Mouse (Mus musculus): Measurements from ENCODE around the gene Aida. TPM values are rescaled to one million over a fixed set of nuclear protein-coding genes. Genes with fewer than 3 reads are reported as not detected.
"Not testable (repeated sequence)": the region's sequence is repeated elsewhere in the genome, so short reads cannot be mapped to it uniquely, and the experiment has no call there.

Aida gene
- polyA plus RNA-seq, 1 experiment from 2014 or later, result 33.6 TPM

DNA sequence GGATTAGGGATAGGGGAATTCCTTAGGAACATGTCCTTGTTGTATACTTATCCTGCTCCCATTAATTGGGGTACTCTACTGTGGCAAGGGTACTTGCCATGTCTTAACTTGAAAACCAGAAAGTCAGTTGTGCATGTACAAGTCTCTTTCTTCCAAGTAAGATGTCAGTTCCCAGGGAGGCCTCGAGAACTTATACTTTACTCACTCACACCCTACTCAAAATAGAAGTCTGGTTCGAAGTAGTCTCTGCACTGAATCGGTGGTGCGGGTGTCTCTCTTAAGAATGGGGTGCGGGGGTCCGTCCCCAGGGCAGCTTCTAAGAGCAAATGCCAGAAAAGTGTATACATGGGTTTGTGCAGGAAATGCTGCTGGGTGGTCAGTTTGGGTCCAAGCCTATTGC, 2.8 kb downstream of the Aida start:
- DNase-seq (ENCODE audit: low spot score), result peak; percentile 98
- Histone ChIP-seq H3K4me1 (replicated peaks; ENCODE audit: control insufficient read depth, insufficient read depth, low read length) (no peaks in the 10 kb centered on the region), H3K9me3 (ENCODE audit: control insufficient read depth, low read length) (no peaks in the 10 kb centered on the region), H3K4me3 (ENCODE audit: low read depth, low read length) (no peak overlapping the region), H3K4me2 (ENCODE audit: low read depth, low read length, severe bottlenecking) (no peak overlapping the region), H3K27ac (ENCODE audit: low read depth, low read length) (no peak overlapping the region), H3K36me3 (ENCODE audit: control insufficient read depth, insufficient read depth, low read length) (no peaks in the 10 kb centered on the region), H3K27me3 (ENCODE audit: control insufficient read depth, insufficient read depth, low read length) (no peaks in the 10 kb centered on the region), H3K9ac (ENCODE audit: low read length) (no peak overlapping the region)
- 87% methylated on average over 6 of the region's 6 CpGs for WGBS
- no peak for ATAC-seq (replicated peaks; ENCODE audit: low FRiP score)

DNA sequence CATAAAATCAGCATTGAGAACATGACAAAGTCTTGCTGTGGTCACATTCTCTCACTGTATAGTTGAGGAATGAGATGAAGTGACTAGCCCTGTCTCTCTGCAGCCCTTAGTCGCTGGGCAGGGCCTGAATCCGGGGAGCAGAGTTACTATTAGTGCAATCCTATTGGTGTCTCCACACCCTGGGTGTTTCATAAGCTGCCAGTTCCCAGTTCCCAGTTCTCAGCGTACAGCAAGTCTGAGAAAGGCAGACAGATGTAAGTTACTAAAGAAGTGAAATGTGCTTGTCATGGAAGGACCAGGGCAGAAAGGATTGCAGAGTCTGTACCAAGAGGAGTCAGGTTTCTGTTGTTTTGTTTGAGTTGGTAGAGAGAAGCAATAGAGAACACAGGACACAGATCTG, 11.2 kb downstream of the Aida start:
- Histone ChIP-seq H3K36me3 (ENCODE audit: control insufficient read depth, insufficient read depth, low read length) (no peaks in the 10 kb centered on the region), H3K9me3 (ENCODE audit: control insufficient read depth, low read length) (no peaks in the 10 kb centered on the region)

DNA sequence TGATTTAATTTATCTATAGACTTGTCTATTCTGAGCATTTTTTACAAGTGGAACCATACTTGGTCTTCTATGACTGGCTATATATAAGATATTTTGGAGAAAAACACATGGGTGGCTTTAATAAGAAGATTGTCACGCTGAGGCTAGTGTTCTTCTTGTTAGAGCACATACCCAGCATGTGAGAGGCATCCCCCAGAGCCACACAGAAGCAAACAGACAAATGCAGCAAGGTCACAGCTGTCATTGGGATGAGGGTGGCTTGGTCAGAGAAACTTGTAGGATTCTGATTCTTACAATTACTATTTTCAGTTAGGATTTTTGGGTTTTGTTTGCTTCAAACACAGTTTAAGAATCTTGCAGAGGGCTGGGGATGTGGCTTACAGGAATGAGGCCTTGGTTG, 12.1 kb downstream of the Aida start:
- Histone ChIP-seq H3K9me3 (ENCODE audit: control insufficient read depth, low read length) (no peaks in the 10 kb centered on the region), H3K27ac (ENCODE audit: low read depth, low read length) (no peak overlapping the region), H3K4me1 (replicated peaks; ENCODE audit: control insufficient read depth, insufficient read depth, low read length) (no peaks in the 10 kb centered on the region), H3K36me3 (ENCODE audit: control insufficient read depth, insufficient read depth, low read length) (no peaks in the 10 kb centered on the region), H3K27me3 (ENCODE audit: control insufficient read depth, insufficient read depth, low read length) (no peaks in the 10 kb centered on the region), H3K4me3 (ENCODE audit: low read depth, low read length) (no peak overlapping the region), H3K4me2 (ENCODE audit: low read depth, low read length, severe bottlenecking) (no peak overlapping the region), H3K9ac (ENCODE audit: low read length) (no peak overlapping the region)
- WGBS, result 85% methylated on average over 1 of the region's 1 CpGs
- DNase-seq (ENCODE audit: low spot score), result no peak
- no peak for ATAC-seq (replicated peaks; ENCODE audit: low FRiP score)

More for the DNA sequence above, 11.2 kb downstream of the Aida start:
- no peak for DNase-seq (ENCODE audit: low spot score)
- H3K4me1 ChIP-seq (replicated peaks; ENCODE audit: control insufficient read depth, insufficient read depth, low read length), result no peaks in the 10 kb centered on the region
- ATAC-seq (replicated peaks; ENCODE audit: low FRiP score), result no peak
- no peak overlapping the region for H3K4me2 ChIP-seq (ENCODE audit: low read depth, low read length, severe bottlenecking)
- H3K27ac ChIP-seq (ENCODE audit: low read depth, low read length), result no peak overlapping the region
- 81% methylated on average over 3 of the region's 3 CpGs for WGBS
- H3K27me3 ChIP-seq (ENCODE audit: control insufficient read depth, insufficient read depth, low read length), result no peaks in the 10 kb centered on the region
- no peak overlapping the region for H3K9ac ChIP-seq (ENCODE audit: low read length)
- H3K4me3 ChIP-seq (ENCODE audit: low read depth, low read length), result no peak overlapping the region

DNA sequence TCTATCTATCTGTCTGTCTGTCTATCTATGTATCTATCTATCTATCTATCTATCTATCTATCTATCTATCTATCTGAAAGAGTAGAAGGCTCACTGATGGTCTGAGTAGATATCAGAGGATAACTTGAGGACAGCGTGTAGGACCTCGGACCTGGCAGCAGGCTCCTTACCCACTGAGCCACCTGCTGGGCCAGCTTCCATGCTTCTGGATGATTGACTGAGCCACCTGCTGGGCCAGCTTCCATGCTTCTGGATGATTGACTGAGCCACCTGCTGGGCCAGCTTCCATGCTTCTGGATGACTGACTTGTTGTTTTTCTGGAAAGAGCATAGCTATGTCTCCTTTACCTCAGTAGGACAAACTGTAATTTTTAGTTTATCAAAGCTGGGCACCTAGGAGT, 13.2 kb downstream of the Aida start:
- not testable (repeated sequence) for ATAC-seq (replicated peaks; ENCODE audit: low FRiP score); H3K9ac ChIP-seq (ENCODE audit: low read length); H3K9me3 ChIP-seq (ENCODE audit: control insufficient read depth, low read length); H3K36me3 ChIP-seq (ENCODE audit: control insufficient read depth, insufficient read depth, low read length); H3K4me2 ChIP-seq (ENCODE audit: low read depth, low read length, severe bottlenecking); H3K4me1 ChIP-seq (replicated peaks; ENCODE audit: control insufficient read depth, insufficient read depth, low read length); DNase-seq (ENCODE audit: low spot score); H3K27ac ChIP-seq (ENCODE audit: low read depth, low read length); H3K27me3 ChIP-seq (ENCODE audit: control insufficient read depth, insufficient read depth, low read length); H3K4me3 ChIP-seq (ENCODE audit: low read depth, low read length)
- WGBS, result 81% methylated on average over 2 of the region's 2 CpGs

DNA sequence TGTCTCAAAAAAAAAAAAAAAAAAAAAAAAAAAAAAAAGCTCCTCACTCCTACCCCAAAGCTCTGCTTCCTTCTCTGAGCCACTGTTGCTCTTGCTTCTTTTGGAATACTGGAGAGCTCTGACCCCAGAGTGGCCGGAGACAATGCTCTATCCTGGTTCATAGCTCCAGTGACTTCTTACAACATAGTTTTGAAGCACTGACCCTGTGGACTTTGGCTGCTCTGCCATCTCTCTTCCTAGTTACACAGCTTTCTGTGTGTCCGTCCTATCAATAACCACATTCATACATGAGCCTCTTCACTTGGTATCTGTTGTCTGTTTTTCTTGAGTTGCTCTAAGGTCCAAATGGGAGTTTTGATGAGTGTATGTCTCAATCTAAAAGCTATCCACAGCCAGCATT, 15.7 kb downstream of the Aida start:
- Histone ChIP-seq H3K4me3 (ENCODE audit: low read depth, low read length) (no peak overlapping the region), H3K9ac (ENCODE audit: low read length) (no peak overlapping the region), H3K36me3 (ENCODE audit: control insufficient read depth, insufficient read depth, low read length) (peaks cover 3% of the 10 kb centered on the region; the same call in 1 of the 2 replicates), H3K27ac (ENCODE audit: low read depth, low read length) (no peak overlapping the region), H3K4me2 (ENCODE audit: low read depth, low read length, severe bottlenecking) (no peak overlapping the region), H3K9me3 (ENCODE audit: control insufficient read depth, low read length) (no peaks in the 10 kb centered on the region), H3K27me3 (ENCODE audit: control insufficient read depth, insufficient read depth, low read length) (no peaks in the 10 kb centered on the region), H3K4me1 (replicated peaks; ENCODE audit: control insufficient read depth, insufficient read depth, low read length) (no peaks in the 10 kb centered on the region)
- no peak for ATAC-seq (replicated peaks; ENCODE audit: low FRiP score)
- no peak for DNase-seq (ENCODE audit: low spot score)
- 87% methylated on average over 2 of the region's 2 CpGs for WGBS

DNA sequence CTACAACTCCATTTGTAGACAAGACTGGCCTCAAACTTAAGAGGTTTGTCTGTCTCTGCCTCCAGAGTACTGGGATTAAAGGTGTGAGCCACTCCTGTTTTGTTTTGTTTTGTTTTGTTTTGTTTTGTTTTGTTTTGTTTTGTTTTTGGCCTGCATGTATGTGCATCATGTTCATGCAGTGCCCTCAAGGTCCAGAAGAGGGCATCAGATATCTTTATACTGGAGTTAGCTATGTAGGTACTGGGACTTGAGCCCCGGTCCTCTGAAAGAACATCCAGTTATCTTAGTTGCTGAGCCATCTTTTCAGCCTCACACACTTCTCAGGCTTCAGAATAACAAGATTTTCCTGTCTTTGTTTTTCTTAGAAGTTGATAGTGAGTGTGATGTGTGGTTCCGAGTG, 19.4 kb downstream of the Aida start:
- Histone ChIP-seq H3K4me2 (ENCODE audit: low read depth, low read length, severe bottlenecking) (no peak overlapping the region), H3K36me3 (ENCODE audit: control insufficient read depth, insufficient read depth, low read length) (peaks cover 3% of the 10 kb centered on the region; the same call in 1 of the 2 replicates), H3K9me3 (ENCODE audit: control insufficient read depth, low read length) (no peaks in the 10 kb centered on the region), H3K27ac (ENCODE audit: low read depth, low read length) (no peak overlapping the region), H3K27me3 (ENCODE audit: control insufficient read depth, insufficient read depth, low read length) (no peaks in the 10 kb centered on the region), H3K9ac (ENCODE audit: low read length) (no peak overlapping the region), H3K4me1 (replicated peaks; ENCODE audit: control insufficient read depth, insufficient read depth, low read length) (no peaks in the 10 kb centered on the region), H3K4me3 (ENCODE audit: low read depth, low read length) (no peak overlapping the region)
- ATAC-seq (replicated peaks; ENCODE audit: low FRiP score), result no peak
- DNase-seq (ENCODE audit: low spot score), result no peak
- WGBS, result 88% methylated on average over 2 of the region's 2 CpGs

DNA sequence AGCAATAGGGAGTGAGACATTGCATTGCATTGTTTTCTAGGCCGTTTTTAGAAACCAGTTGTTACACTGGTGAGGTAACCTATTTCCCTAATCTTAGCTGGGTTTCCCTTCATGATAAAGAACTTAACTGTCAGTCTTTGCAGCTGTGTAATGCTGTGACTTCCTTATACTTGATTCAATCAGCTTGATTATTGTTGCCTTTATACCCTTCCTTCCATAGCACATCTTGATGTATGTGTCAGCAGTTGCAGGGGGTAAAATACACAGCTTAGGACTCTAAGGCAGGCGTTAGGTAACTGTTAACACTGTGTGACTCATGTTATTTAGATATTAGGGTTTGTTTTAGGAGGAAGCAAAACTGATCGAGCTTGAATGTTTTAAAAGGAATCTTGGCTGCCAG, 24.3 kb downstream of the Aida start:
- peaks cover 10% of the 10 kb centered on the region for H3K36me3 ChIP-seq (ENCODE audit: control insufficient read depth, insufficient read depth, low read length)
- no peak overlapping the region for H3K27ac ChIP-seq (ENCODE audit: low read depth, low read length)
- H3K4me3 ChIP-seq (ENCODE audit: low read depth, low read length), result no peak overlapping the region
- no peaks in the 10 kb centered on the region for H3K4me1 ChIP-seq (replicated peaks; ENCODE audit: control insufficient read depth, insufficient read depth, low read length)
- H3K9ac ChIP-seq (ENCODE audit: low read length), result no peak overlapping the region
- H3K4me2 ChIP-seq (ENCODE audit: low read depth, low read length, severe bottlenecking), result no peak overlapping the region
- no peak for DNase-seq (ENCODE audit: low spot score)
- 85% methylated on average over 3 of the region's 3 CpGs for WGBS
- ATAC-seq (replicated peaks; ENCODE audit: low FRiP score), result no peak
- no peaks in the 10 kb centered on the region for H3K9me3 ChIP-seq (ENCODE audit: control insufficient read depth, low read length)
- no peaks in the 10 kb centered on the region for H3K27me3 ChIP-seq (ENCODE audit: control insufficient read depth, insufficient read depth, low read length)

DNA sequence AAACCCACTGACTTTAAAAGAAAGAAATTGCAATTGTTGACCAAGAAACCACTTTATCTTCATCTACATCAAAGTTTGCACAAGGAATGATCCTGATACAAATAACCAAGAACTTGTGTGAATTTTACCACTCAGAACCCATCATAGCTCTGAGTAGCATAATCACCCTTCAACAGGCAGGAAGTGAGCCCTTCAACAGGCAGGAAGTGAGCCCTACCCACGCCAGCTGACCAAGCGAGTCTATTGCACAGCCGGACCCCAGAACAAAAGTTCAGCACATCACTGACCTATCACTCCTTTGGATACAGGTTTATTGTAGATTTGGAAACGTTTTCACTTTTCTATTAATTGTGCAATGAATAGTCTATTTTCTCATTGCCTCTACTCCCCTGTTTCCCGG, 26.1 kb downstream of the Aida start:
- not testable (repeated sequence) for H3K9me3 ChIP-seq (ENCODE audit: control insufficient read depth, low read length); H3K4me3 ChIP-seq (ENCODE audit: low read depth, low read length); DNase-seq (ENCODE audit: low spot score); H3K27me3 ChIP-seq (ENCODE audit: control insufficient read depth, insufficient read depth, low read length); H3K9ac ChIP-seq (ENCODE audit: low read length); H3K4me1 ChIP-seq (replicated peaks; ENCODE audit: control insufficient read depth, insufficient read depth, low read length); ATAC-seq (replicated peaks; ENCODE audit: low FRiP score); H3K27ac ChIP-seq (ENCODE audit: low read depth, low read length); H3K4me2 ChIP-seq (ENCODE audit: low read depth, low read length, severe bottlenecking)
- WGBS, result 88% methylated on average over 5 of the region's 5 CpGs
- peaks cover 14% of the 10 kb centered on the region for H3K36me3 ChIP-seq (ENCODE audit: control insufficient read depth, insufficient read depth, low read length)

DNA sequence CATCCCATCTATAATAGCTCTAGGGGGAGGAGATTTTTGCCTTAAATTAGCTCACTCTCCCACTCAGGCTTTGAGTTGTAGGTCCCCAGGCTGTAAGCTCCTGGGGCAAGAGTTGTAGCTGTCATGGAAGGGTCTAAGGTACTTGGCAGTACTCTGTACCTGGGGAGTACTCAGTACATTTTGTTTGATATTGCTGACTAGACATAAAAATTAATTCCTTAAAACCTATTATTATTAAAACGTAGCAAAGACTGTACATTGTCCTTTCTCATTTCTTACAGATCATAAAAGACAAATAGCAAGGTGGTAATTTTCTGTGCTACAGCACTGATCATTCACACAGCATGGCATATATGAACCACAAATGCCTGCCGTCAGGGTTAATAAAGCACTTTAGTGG, 27.5 kb downstream of the Aida start:
- no peak overlapping the region for H3K4me2 ChIP-seq (ENCODE audit: low read depth, low read length, severe bottlenecking)
- H3K27ac ChIP-seq (ENCODE audit: low read depth, low read length), result no peak overlapping the region
- no peaks in the 10 kb centered on the region for H3K27me3 ChIP-seq (ENCODE audit: control insufficient read depth, insufficient read depth, low read length)
- H3K4me3 ChIP-seq (ENCODE audit: low read depth, low read length), result no peak overlapping the region
- no peaks in the 10 kb centered on the region for H3K9me3 ChIP-seq (ENCODE audit: control insufficient read depth, low read length)
- H3K4me1 ChIP-seq (replicated peaks; ENCODE audit: control insufficient read depth, insufficient read depth, low read length), result no peaks in the 10 kb centered on the region
- WGBS, result 93% methylated on average over 2 of the region's 2 CpGs
- no peak for ATAC-seq (replicated peaks; ENCODE audit: low FRiP score)
- DNase-seq (ENCODE audit: low spot score), result no peak
- no peak overlapping the region for H3K9ac ChIP-seq (ENCODE audit: low read length)
- H3K36me3 ChIP-seq (ENCODE audit: control insufficient read depth, insufficient read depth, low read length), result peaks cover 15% of the 10 kb centered on the region

Data from forebrain, embryonic 11.5 days (tissue).